Comparison of ENCODE assay signal across 22 mouse cellular contexts in genomic region chr12:110970408-110970807, GRCm38 (mm10).
"Had no signal": no experiment of that assay in that cellular context is flagged by ENCODE, and none has a peak within 500 bp of the region (broad histone marks: within the 10 kb centered on the region; RNA-seq: fewer than 3 reads in every experiment).

No protein-coding gene starts in this region.

- H3K4me1 ChIP-seq: intestine, embryonic 15.5 days; kidney, embryonic 15.5 days; limb, embryonic 10.5 days; limb, embryonic 13.5 days; midbrain, embryonic 15.5 days; neural tube, embryonic 13.5 days; stomach, embryonic 15.5 days had no signal

- H3K4me3 ChIP-seq: intestine, embryonic 15.5 days; kidney, embryonic 15.5 days; left cerebral cortex, adult 2 months; limb, embryonic 10.5 days; limb, embryonic 13.5 days; megakaryocyte, embryonic 14.5 days; midbrain, embryonic 10.5 days; midbrain, embryonic 15.5 days; neural tube, embryonic 13.5 days; stomach, embryonic 15.5 days had no signal

- H3K9me3 ChIP-seq: intestine, embryonic 15.5 days; kidney, embryonic 15.5 days; limb, embryonic 10.5 days; limb, embryonic 13.5 days; megakaryocyte, embryonic 14.5 days; midbrain, embryonic 10.5 days; midbrain, embryonic 15.5 days; neural tube, embryonic 13.5 days; stomach, embryonic 15.5 days had no signal

- H3K27me3 ChIP-seq: intestine, embryonic 15.5 days; kidney, embryonic 15.5 days; limb, embryonic 13.5 days; megakaryocyte, embryonic 14.5 days; midbrain, embryonic 15.5 days; neural tube, embryonic 13.5 days; stomach, embryonic 15.5 days had no signal

- H3K9ac ChIP-seq: intestine, embryonic 15.5 days; kidney, embryonic 15.5 days; limb, embryonic 13.5 days; lung, embryonic 14.5 days; midbrain, embryonic 15.5 days; neural tube, embryonic 13.5 days; stomach, embryonic 15.5 days had no signal

- H3K4me2 ChIP-seq: intestine, embryonic 15.5 days; kidney, embryonic 15.5 days; limb, embryonic 13.5 days; lung, embryonic 14.5 days; midbrain, embryonic 15.5 days; neural tube, embryonic 13.5 days; stomach, embryonic 15.5 days had no signal

- H3K27ac ChIP-seq: intestine, embryonic 15.5 days; kidney, embryonic 15.5 days; left cerebral cortex, adult 2 months; limb, embryonic 10.5 days; limb, embryonic 13.5 days; macrophage; midbrain, embryonic 10.5 days; midbrain, embryonic 15.5 days; neural tube, embryonic 13.5 days; stomach, embryonic 15.5 days had no signal

- DNase-seq: kidney, adult 11 months; kidney, adult 8-10 months; kidney, postnatal 10 days; kidney, postnatal 36 days; layer of hippocampus, postnatal 36 days; lung, embryonic 14.5 days; retina, postnatal 1 day; right cerebral cortex, postnatal 25 days; spleen, adult 18-20 months; thymus, postnatal 25 days had no signal

- ATAC-seq: intestine, embryonic 15.5 days; lung, postnatal 0 days; midbrain, embryonic 15.5 days had no signal
